Mouse (Mus musculus) gonadal fat pad, adult 2 months (tissue): Measurements from ENCODE around the gene Ebna1bp2. TPM values are rescaled to one million over a fixed set of nuclear protein-coding genes. Genes with fewer than 3 reads are reported as not detected.

Experiments used
- DNase-seq: peaks from one replicate; pipeline ENCODE4 v3.0.0-alpha.2; 2012; ENCODE audit warnings: low read depth
- polyA plus RNA-seq: library from polyadenylated mRNA; depleted of rRNA; stranded (reverse); fragments of >200 nt; gene quantifications from 2 replicates; pipeline ENCODE4 v1.2.3, GENCODE M21; 2012; rRNA removed

Gene Ebna1bp2
- 16.8 and 22.0 TPM in 2 replicates for polyA plus RNA-seq

DNA sequence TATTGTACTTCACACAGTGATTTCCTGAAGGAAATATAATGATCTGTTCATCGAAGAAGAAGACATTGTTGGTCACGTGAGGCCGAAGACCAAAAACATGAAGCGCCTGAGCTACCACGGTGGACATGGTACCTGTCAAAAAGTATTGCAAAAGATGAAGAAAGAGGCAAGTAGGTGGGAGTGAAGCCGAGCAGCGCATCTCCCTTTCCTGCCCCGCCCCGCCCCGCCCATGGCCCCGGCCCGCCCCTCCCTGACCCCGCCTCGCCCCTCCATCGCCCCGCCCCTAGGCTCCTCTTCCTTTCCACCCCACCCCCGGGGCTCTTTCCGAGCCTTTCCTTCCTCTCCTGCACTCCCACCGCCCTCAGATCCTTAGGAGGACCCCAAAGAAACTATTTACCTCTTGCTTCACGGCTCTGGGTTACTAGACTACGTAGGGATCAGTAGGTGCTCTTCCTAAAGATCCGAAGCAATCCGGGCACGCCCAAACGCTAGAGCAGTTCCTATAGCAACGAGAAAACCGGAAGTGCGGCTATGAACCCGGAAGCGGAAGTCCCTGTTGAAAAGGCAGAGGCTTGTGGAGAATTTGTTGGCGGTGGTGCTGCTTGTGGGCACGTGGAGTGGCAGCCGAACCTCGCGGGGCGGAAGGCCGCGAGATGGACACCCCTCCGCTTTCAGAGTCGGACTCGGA is at the start of gene Ebna1bp2, which contains the start of gene Cfap57:
Gene Ebna1bp2 (plus strand): TSS at position 521 of the 688 bp plus-strand sequence.
Gene Cfap57 (minus strand): TSS at position 499 of the 688 bp plus-strand sequence.
- no peak for DNase-seq

DNA sequence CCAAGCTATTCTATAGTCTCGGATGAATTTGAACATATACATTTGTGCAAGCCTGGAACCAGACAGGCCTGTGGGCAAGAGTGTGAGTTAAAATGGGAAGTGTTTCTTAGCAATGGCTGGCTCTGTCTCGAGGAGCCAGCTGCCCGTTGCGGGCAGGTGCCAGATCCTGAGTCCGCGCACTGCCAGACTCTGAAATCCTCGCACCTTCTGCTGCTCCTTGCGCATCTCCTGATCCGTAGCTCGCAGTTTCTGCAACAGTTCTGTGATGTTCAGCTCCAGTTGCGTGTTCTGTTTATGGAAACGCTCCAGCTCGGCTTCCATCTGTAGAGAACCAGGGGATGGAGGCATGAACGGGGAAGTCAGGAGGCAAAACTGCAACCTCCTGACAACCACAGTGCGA is 49.2 kb upstream of the Ebna1bp2 start:
- no peak for DNase-seq

- DNase-seq = no peak
Observed at GRCm38 (mm10) chr4:118576097-118576496, 44.5 kb upstream of the Ebna1bp2 start.

DNA sequence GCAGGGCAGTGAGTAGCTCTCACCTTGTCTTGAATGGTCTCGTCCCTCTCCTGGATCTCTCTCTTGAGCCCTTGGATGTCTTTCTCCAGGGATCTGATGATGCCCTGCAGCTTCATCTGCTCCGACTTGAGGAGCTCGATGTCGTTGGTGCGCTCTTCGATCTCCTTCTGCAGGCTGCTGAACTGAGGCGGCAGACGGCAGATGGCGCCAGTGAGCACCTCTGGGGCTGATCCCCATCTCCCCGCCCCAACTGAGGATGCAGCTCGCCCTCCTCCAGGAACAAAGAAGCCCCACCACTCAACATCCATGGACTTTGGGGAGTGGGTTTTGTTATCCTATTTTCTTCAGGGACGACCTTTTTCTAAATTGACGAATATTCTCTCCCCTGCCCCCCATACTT is 41.3 kb upstream of the Ebna1bp2 start:
- DNase-seq = no peak

DNA sequence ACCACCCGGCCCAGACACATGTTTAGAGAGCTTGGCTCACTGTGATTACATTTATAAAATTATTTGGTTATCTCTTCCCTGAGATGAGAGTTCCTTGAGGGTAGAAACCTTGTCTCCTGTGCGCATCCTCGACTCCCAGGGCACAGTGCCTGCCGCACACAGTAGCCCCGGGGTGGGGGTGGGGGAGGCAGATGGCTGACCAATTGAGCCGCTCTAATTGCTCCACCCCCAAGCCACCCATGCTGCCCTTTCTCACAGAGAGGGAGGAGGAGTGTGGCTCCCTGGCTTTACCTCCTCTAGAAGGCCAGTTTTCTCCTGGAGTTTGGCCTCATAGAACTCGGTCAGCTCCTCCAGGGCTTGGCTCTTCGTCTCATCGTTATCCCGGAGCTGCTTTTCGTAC is 39.1 kb upstream of the Ebna1bp2 start:
- no peak for DNase-seq

DNA sequence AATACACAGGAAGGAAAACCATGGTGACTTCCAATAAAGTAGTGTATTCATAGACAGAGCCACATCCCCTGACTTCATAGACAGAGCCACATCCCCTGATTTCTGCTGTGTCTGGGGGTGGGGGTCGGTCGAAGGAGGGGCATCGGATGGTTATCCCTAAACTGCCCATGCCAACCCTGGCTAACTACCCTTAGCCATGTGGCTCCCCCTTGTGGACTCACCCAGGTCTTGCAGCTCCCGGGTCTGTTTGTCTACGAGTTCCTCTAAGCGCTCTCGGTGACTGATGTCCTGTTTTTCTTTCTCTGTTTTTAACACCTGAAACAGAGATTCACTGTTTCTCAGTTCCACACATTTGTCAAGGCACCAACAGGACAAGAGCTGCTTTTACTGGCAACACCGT is 38.0 kb upstream of the Ebna1bp2 start:
- no peak for DNase-seq

DNA sequence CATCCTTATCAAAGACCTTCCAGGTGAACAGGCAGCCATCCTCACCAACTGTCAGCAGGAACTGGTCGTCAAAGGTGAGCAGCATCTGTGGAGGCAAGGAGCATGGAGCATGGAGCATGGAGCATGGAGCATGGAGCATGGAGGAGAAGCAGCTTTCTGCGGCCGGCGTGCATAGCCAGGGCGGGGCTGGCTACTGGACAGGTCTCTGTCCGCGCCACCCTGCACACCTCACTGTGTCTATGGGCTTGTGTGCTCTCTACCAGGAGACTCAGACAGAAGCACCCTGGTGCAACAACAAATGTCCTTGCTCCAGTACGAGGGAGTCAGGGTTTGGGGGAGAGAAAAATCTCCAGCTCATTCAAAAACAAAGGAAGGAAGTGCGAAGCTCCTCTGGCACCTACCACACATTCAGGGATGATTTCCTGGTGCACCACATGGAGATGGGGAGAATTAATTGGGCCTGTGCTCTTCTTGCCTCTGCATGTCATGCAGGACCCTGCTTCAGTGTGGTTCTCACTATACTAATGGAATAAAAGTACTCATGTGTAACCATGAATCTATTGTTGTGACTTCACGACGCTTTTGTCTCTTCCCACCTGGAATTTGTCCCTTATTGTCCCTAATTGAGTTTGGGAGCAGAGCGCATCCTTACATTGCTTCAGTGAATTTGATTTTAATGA is 31.4 kb upstream of the Ebna1bp2 start:
- no peak for DNase-seq

GRCm38 (mm10) chr4:118589733-118590130 is 30.9 kb upstream of the Ebna1bp2 start:
- DNase-seq = no peak

- no peak for DNase-seq
Observed at GRCm38 (mm10) chr4:118604065-118604464, 16.5 kb upstream of the Ebna1bp2 start.

- DNase-seq = no peak
Observed at GRCm38 (mm10) chr4:118609836-118610235, 10.8 kb upstream of the Ebna1bp2 start.

- DNase-seq = no peak
Observed at GRCm38 (mm10) chr4:118612619-118613018, 8.0 kb upstream of the Ebna1bp2 start.

DNA sequence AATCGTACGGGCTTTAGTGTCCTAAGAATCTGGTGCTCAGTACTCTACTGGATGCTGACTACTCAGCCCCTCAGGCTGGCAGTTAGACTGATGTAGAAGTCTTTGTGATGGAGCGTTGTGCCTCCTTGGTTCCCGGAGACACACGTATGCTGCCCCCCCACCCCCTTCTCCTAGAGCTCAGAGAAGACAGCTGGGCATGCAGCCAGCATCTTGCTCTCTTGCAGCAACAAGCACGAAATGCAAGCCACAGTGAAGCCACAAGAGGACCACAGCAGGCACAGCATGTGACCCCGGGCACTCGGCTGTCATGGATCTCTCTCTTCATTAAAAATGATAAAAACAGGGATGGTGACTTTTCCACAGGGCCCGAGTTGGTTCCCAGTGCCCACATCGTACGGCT is 5.2 kb upstream of the Ebna1bp2 start:
- DNase-seq = no peak

GRCm38 (mm10) chr4:118620967-118621320 is 345 bp downstream of the Ebna1bp2 start:
- DNase-seq = no peak

- DNase-seq = no peak
Observed at GRCm38 (mm10) chr4:118621781-118622180, 1.2 kb downstream of the Ebna1bp2 start.

DNA sequence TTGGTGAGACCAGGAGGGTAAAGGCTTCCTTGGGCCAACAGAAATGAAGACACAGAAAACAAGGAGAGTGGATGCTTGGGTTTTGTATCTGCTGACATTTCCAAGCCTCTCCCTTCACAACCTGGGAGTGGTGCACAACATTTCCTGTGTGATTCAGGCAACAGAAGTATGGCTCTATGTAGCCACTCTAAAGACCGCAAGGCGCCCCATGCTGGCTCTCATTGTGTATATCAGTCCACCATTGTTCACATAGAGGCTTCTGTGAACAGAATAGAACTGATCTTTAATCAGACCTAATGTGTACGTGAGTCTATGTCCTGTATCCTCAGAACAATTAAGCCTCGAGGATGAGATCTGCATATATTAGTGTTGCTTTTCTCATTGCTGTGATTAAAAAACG is 9.7 kb downstream of the Ebna1bp2 start:
- no peak for DNase-seq

GRCm38 (mm10) chr4:118642346-118643190 is 22.0 kb downstream of the Ebna1bp2 start:
- no peak for DNase-seq

- no peak for DNase-seq
Observed at GRCm38 (mm10) chr4:118645234-118645633, 24.6 kb downstream of the Ebna1bp2 start.

DNA sequence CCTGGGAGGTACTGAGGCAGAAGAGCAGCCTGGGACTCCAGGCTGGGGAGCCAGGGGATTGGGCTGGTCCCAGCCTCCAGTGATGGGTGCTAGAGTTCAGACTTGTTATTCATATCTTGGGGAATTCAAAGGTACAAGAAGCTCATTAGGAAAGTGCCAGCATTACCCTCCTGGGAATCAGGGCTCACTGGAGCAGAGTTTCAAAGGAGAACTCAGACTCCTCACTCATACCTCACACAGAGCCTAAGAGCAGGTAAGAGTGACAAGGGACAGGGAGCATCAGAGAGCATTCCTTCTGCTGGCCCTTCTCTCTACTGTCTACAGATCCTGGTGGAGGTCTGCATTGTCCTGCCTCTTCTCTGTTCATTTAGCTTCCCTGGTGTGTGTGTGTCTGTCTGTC is 38.1 kb downstream of the Ebna1bp2 start, which contains the start of gene Olfr62:
Gene Olfr62 (plus strand): TSS at position 301 of the 400 bp plus-strand sequence.
- DNase-seq = no peak
